Mouse (Mus musculus) bone marrow macrophage, adult 2 months (primary cell): Measurements from ENCODE around the gene Klk1b1.

ENCODE experiments used
- CTCF ChIP-seq: IDR thresholded peaks from 2 replicates; pipeline ENCODE4 v1.5.1; 2012; ENCODE audit warnings: low read depth, mild to moderate bottlenecking, low read length, moderate library complexity
- POLR2A ChIP-seq: IDR thresholded peaks from 2 replicates; pipeline ENCODE4 v1.6.1; 2012; ENCODE audit warnings: mild to moderate bottlenecking, low read depth, low read length, borderline replicate concordance

DNA sequence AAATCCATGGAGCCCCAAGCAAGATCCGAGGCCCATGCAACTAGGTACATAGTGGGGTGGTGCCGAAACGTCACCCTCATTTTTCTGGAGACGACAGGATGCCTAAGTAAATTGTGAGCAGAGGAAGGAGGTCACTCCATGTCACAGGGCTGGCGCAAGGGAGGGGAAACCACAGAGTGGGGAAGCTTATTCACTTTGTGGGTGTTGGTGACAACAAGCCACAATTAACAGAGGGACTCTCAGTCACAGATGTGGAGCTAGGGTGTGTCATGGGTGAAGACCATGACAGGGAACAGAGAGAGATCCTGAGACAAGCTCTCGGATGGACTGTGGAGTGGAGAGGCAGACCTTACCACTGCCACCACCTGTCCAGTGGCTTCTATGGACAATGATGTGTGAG, 45.5 kb upstream of the Klk1b1 start:
- TF ChIP-seq CTCF (no peak), POLR2A (no peak)
